In the genomic region with DNA sequence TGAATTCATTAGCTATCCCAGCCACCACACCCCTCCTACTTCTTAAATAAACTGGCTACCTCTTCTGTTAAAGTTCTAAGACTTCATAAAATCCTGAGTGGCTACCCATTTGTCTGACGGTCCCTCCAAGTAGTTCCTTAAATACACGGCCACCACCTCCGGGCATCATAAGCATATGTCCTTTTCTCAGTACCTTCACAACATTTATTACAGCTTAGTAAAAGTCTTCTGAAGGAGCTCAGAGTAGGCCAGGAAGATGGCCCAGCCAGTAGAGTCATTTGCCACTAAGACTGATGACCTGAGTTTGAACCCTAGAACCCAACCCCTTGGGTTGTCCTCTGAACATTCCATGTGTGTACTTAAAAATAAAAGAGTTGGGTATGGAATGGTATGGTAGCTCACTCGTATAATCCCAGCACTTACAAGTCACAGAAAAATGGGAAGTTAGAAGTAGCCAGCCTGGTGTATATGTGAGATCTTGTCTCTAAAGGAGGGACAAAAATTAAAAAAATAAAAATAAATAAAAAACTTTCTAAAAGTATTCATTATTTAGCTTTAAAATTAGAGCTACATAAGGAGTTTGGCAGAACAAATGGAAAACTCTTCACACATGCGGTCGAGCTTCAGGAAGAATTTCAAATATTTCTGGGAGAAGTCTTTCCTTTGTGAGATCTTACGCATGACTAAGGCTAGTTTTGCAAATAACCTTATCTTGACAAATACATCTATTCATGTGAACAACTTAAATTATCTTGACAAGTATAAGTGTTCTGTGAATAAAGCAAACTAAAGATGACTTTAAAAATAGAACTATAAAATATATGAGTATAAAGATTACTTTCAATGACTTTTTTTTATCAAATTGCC, we compare ENCODE assay signal across 26 mouse cellular contexts. TPM values are rescaled to one million over a fixed set of nuclear protein-coding genes. Genes with fewer than 3 reads are reported as not detected.
DNase-seq lines count a peak whose midpoint lies in the region; ATAC-seq and TF ChIP-seq lines count a peak whose summit lies in the region.
"Had no signal": no experiment of that assay in that cellular context is flagged by ENCODE, and none has a peak within 500 bp of the region (broad histone marks: within the 10 kb centered on the region; RNA-seq: fewer than 3 reads in every experiment).

No protein-coding gene starts in this region.

- intact Hi-C loops in heart, postnatal 25 days (cut with DNase I): loop anchor here (2.0 kb wide), 1 partner anchor 18 kb away; no protein-coding TSS in a partner anchor

- TF ChIP-seq RAD21 in MEL (IDR thresholded peaks at IDR 0.05; ENCODE audit: low read depth, low read length): no peak

- WGBS in heart, embryonic 15.5 days: 57% methylated on average over 7 of the region's 7 CpGs
- 43% methylated on average over 7 of the region's 7 CpGs for WGBS in lung, embryonic 15.5 days

- no peak for ATAC-seq in heart, embryonic 15.5 days (replicated peaks; ENCODE audit: insufficient number of reproducible peaks, insufficient read depth, low FRiP score, low read depth)
- ATAC-seq in lung, embryonic 15.5 days (ENCODE audit: borderline replicate concordance, extremely low read depth, low FRiP score, low TSS enrichment): no peak; the same call in 1 of the 2 replicates
- ATAC-seq: intestine, postnatal 0 days; liver, embryonic 12.5 days; midbrain, embryonic 15.5 days had no signal

- no peak for TF ChIP-seq CTCF in MEL (IDR thresholded peaks at IDR 0.05 in 2 of 3, conservative IDR thresholded peaks at IDR 0.05 in 1 of 3; ENCODE audit: control insufficient read depth in 1 of 3, insufficient read depth in 1 of 3, low read depth in 2 of 3, low read length in 3 of 3, poor library complexity in 1 of 3, severe bottlenecking in 1 of 3)

- H3K4me1 ChIP-seq in heart, embryonic 15.5 days (replicated peaks): peaks cover 45% of the 10 kb centered on the region
- H3K4me1 ChIP-seq in lung, embryonic 15.5 days: peaks cover 44% of the 10 kb centered on the region
- H3K4me1 ChIP-seq in MEL (ENCODE audit: control insufficient read depth in 1 of 2, insufficient read depth in 2 of 2, low read length in 2 of 2): peaks cover 5 to 13% of the 10 kb centered on the region in 2 experiments
- H3K4me1 ChIP-seq: midbrain, embryonic 15.5 days had no signal

- H3K27ac ChIP-seq in heart, embryonic 15.5 days: peak overlapping the region; percentile 34; the same call in 1 of the 2 replicates
- H3K27ac ChIP-seq in lung, embryonic 15.5 days: peak overlapping the region; percentile 51
- H3K27ac ChIP-seq in MEL (ENCODE audit: control insufficient read depth, low read depth, low read length): no peak overlapping the region
- H3K27ac ChIP-seq: forebrain, embryonic 12.5 days; hindbrain, embryonic 12.5 days; kidney, embryonic 15.5 days; limb, embryonic 12.5 days; liver, embryonic 12.5 days; midbrain, embryonic 15.5 days; neural tube, embryonic 13.5 days had no signal

- TF ChIP-seq POLR2A in MEL (IDR thresholded peaks at IDR 0.05; ENCODE audit: control insufficient read depth in 1 of 2, insufficient read depth in 1 of 2, low read depth in 1 of 2, low read length in 2 of 2, poor library complexity in 1 of 2): no peak

- H3K9me3 ChIP-seq in heart, embryonic 15.5 days (replicated peaks): no peaks in the 10 kb centered on the region
- no peaks in the 10 kb centered on the region for H3K9me3 ChIP-seq in lung, embryonic 15.5 days
- H3K9me3 ChIP-seq in MEL (replicated peaks; ENCODE audit: insufficient read depth, low read length): no peaks in the 10 kb centered on the region
- H3K9me3 ChIP-seq: forebrain, embryonic 12.5 days; hindbrain, embryonic 12.5 days; kidney, embryonic 15.5 days; limb, embryonic 12.5 days; liver, embryonic 12.5 days; midbrain, embryonic 15.5 days; neural tube, embryonic 13.5 days had no signal

- H3K79me2 ChIP-seq in MEL (ENCODE audit: control insufficient read depth, insufficient read depth, low read length, poor library complexity): peaks cover 15% of the 10 kb centered on the region

- H3K4me3 ChIP-seq in heart, embryonic 15.5 days: no peak overlapping the region
- H3K4me3 ChIP-seq in lung, embryonic 15.5 days: no peak overlapping the region
- no peak overlapping the region for H3K4me3 ChIP-seq in MEL (ENCODE audit: control insufficient read depth in 1 of 2, insufficient read depth in 1 of 2, low read depth in 2 of 2, low read length in 2 of 2)
- H3K4me3 ChIP-seq: erythroblast, embryonic 14.5 days; forebrain, embryonic 12.5 days; hindbrain, embryonic 12.5 days; kidney, embryonic 15.5 days; limb, embryonic 12.5 days; liver, embryonic 12.5 days; midbrain, embryonic 15.5 days; myocyte; neural tube, embryonic 13.5 days had no signal

- H3K4me2 ChIP-seq in heart, embryonic 15.5 days: no peak overlapping the region
- H3K4me2 ChIP-seq in lung, embryonic 15.5 days: no peak overlapping the region
- H3K4me2 ChIP-seq: forebrain, embryonic 12.5 days; hindbrain, embryonic 12.5 days; kidney, embryonic 15.5 days; limb, embryonic 12.5 days; liver, embryonic 12.5 days; midbrain, embryonic 15.5 days; neural tube, embryonic 13.5 days had no signal

- DNase-seq in heart, postnatal 25 days (ENCODE audit: low spot score): no peak
- no peak for DNase-seq in lung, postnatal 14 days
- DNase-seq in MEL (ENCODE audit: low read depth, low spot score): peak; percentile 20
- peak; percentile 59 for DNase-seq in R1 (ENCODE audit: low read depth, low spot score)
- no peak for DNase-seq in layer of hippocampus, adult 11-12 months (ENCODE audit: low spot score)
- DNase-seq in right cerebral cortex, postnatal 36 days (ENCODE audit: low spot score in 2 of 2): no peak
- DNase-seq: adrenal gland, adult 2 months; cerebellum, adult 11-12 months; cerebellum, postnatal 10 days; lung, postnatal 36 days; retina, postnatal 1 day; right cerebral cortex, postnatal 25 days; thymus, postnatal 25 days had no signal

- no peak overlapping the region for H3K9ac ChIP-seq in heart, embryonic 15.5 days
- H3K9ac ChIP-seq in lung, embryonic 15.5 days: no peak overlapping the region
- H3K9ac ChIP-seq in MEL (ENCODE audit: control insufficient read depth, low read depth, low read length, poor library complexity, severe bottlenecking): no peak overlapping the region
- H3K9ac ChIP-seq: forebrain, embryonic 12.5 days; hindbrain, embryonic 12.5 days; kidney, embryonic 15.5 days; limb, embryonic 12.5 days; liver, embryonic 12.5 days; midbrain, embryonic 15.5 days; neural tube, embryonic 13.5 days had no signal

- no peaks in the 10 kb centered on the region for H3K36me3 ChIP-seq in heart, embryonic 15.5 days
- no peaks in the 10 kb centered on the region for H3K36me3 ChIP-seq in lung, embryonic 15.5 days
- peaks cover 0 to 10% of the 10 kb centered on the region in 2 experiments; a peak in 3 of 4 replicates for H3K36me3 ChIP-seq in MEL (ENCODE audit: control insufficient read depth in 1 of 2, insufficient read depth in 2 of 2, low read length in 2 of 2)
- H3K36me3 ChIP-seq: forebrain, embryonic 12.5 days; hindbrain, embryonic 12.5 days; kidney, embryonic 15.5 days; limb, embryonic 12.5 days; liver, embryonic 12.5 days; midbrain, embryonic 15.5 days; neural tube, embryonic 13.5 days had no signal

- no peaks in the 10 kb centered on the region for H3K27me3 ChIP-seq in heart, embryonic 15.5 days
- no peaks in the 10 kb centered on the region for H3K27me3 ChIP-seq in lung, embryonic 15.5 days
- H3K27me3 ChIP-seq in MEL (ENCODE audit: control insufficient read depth in 1 of 2, insufficient read depth in 2 of 2, low read length in 2 of 2): no peaks in the 10 kb centered on the region
- H3K27me3 ChIP-seq: forebrain, embryonic 12.5 days; hindbrain, embryonic 12.5 days; kidney, embryonic 15.5 days; limb, embryonic 12.5 days; midbrain, embryonic 15.5 days; neural tube, embryonic 13.5 days had no signal

- TF ChIP-seq EP300 in MEL (IDR thresholded peaks at IDR 0.05; ENCODE audit: low read depth in 1 of 2, low read length in 2 of 2): no peak

TF ChIP-seq in MEL, 35 proteins besides CTCF, POLR2A, EP300 and RAD21:
- TF ChIP-seq ZKSCAN1 (IDR thresholded peaks at IDR 0.05; ENCODE audit: low read depth, low read length) (no peak), MAZ (IDR thresholded peaks at IDR 0.05; ENCODE audit: low read depth, low read length) (no peak), POLR2AphosphoS2 (IDR thresholded peaks at IDR 0.05; ENCODE audit: low read length) (no peak), NRF1 (IDR thresholded peaks at IDR 0.05; ENCODE audit: insufficient read depth, low read depth, low read length, poor library complexity, severe bottlenecking) (no peak), TBP (IDR thresholded peaks at IDR 0.05; ENCODE audit: low read depth, low read length) (no peak)

RNA-seq across cellular contexts. Expression of a gene that starts 22.3 kb away (rescaled TPM):
- 11.0 and 11.3 TPM in 2 replicates for polyA plus RNA-seq in heart, embryonic 15.5 days (2015; fragmentation: Nextera tagmentation; extraction: Ambion mirVana)
- 100 to 1,000 TPM; 140 to 166 TPM for total RNA-seq in heart, postnatal 25 days (2021)
- 12.5 and 14.3 TPM in 2 replicates for polyA plus RNA-seq in lung, embryonic 15.5 days (2015; fragmentation: Nextera tagmentation; extraction: Ambion mirVana)
- 11.8 and 14.8 TPM in 2 replicates for total RNA-seq in MEL (2012; rRNA removed)
- 10 to 100 TPM; 14.7 to 33.5 TPM for polyA plus RNA-seq in MEL (2012; ENCODE audit: insufficient read depth in 1 of 2, insufficient read length in 2 of 2, low read depth in 1 of 2, low replicate concordance in 2 of 2, missing spikeins in 1 of 2)

RNA-seq across cellular contexts. Expression of a gene that starts 31.6 kb away (rescaled TPM):
- 10.2 and 11.8 TPM in 2 replicates for polyA plus RNA-seq in heart, embryonic 15.5 days (2015; fragmentation: Nextera tagmentation; extraction: Ambion mirVana)
- total RNA-seq in heart, postnatal 25 days (2021): 1 to 10 TPM; 6.1 to 6.7 TPM
- 3.7 and 4.0 TPM in 2 replicates for polyA plus RNA-seq in lung, embryonic 15.5 days (2015; fragmentation: Nextera tagmentation; extraction: Ambion mirVana)
- total RNA-seq in MEL (2012; rRNA removed): 0.42 and 0.62 TPM in 2 replicates
- polyA plus RNA-seq in MEL (2012; ENCODE audit: insufficient read depth in 1 of 2, insufficient read length in 2 of 2, low read depth in 1 of 2, low replicate concordance in 2 of 2, missing spikeins in 1 of 2): 1 to 10 TPM in 1 of 2 experiments, not detected in 1; 2.0 TPM
- total RNA-seq: granulocyte monocyte progenitor cell, adult 5-6 weeks had no signal
- polyA plus RNA-seq: erythroblast, embryonic 14.5 days had no signal

Comparison
In these comparisons a context has a peak if more than half of its experiments do, and no peak if none do; other contexts are left out.
1. DNase-seq: peak in MEL (single experiment) and R1 (single experiment); none in heart, postnatal 25 days (single experiment), lung, postnatal 14 days (single experiment), layer of hippocampus, adult 11-12 months (single experiment) and right cerebral cortex, postnatal 36 days (0 of 2).